Comparison of ENCODE assay signal across 20 mouse cellular contexts in genomic region chr8:66397811-66398210, GRCm38 (mm10).
DNase-seq lines count a peak whose midpoint lies in the region; ATAC-seq and TF ChIP-seq lines count a peak whose summit lies in the region.
"Had no signal": no experiment of that assay in that cellular context is flagged by ENCODE, and none has a peak within 500 bp of the region (broad histone marks: within the 10 kb centered on the region; RNA-seq: fewer than 3 reads in every experiment).

No protein-coding gene starts in this region.

- H3K9me3 ChIP-seq in CH12.LX (replicated peaks; ENCODE audit: low read length) (no peaks in the 10 kb centered on the region), ES-E14 (ENCODE audit: control insufficient read depth, insufficient read depth, low read depth, low read length) (no peaks in the 10 kb centered on the region)
- H3K9me3 ChIP-seq in forebrain, postnatal 0 days (ENCODE audit: low read length), result no peaks in the 10 kb centered on the region
- H3K9me3 ChIP-seq: G1E had no signal

- no peaks in the 10 kb centered on the region for H3K79me2 ChIP-seq in CH12.LX (replicated peaks; ENCODE audit: control insufficient read depth, extremely low read depth, insufficient read depth, poor library complexity, severe bottlenecking)

- in situ Hi-C loops in CH12.LX (cut with MboI; ENCODE audit: low pct_ligation_motif_present, low pct_unique_long_range_greater_than_20kb, low sequenced_read_pairs) (no loop called here), ES-E14 (cut with MboI; ENCODE audit: low sequenced_read_pairs in 2 of 2, unreplicated experiment in 2 of 2) (no loop called here)

- TF ChIP-seq POLR2A in CH12.LX (IDR thresholded peaks at IDR 0.05; ENCODE audit: low read depth, low read length), result no peak

- H3K27ac ChIP-seq in CH12.LX (ENCODE audit: insufficient read depth, low read depth), result no peak overlapping the region
- H3K27ac ChIP-seq in ES-E14 (ENCODE audit: insufficient read depth, low read depth, low read length, poor library complexity, severe bottlenecking), result no peak overlapping the region
- H3K27ac ChIP-seq in forebrain, postnatal 0 days (ENCODE audit: low read depth, low read length), result no peak overlapping the region

- H3K4me2 ChIP-seq in CH12.LX (ENCODE audit: insufficient read depth, low read depth, poor library complexity, severe bottlenecking), result no peak overlapping the region
- H3K4me2 ChIP-seq in forebrain, postnatal 0 days (ENCODE audit: low read depth), result no peak overlapping the region

- no peak overlapping the region for H3K9ac ChIP-seq in CH12.LX (ENCODE audit: insufficient read depth, low read depth)
- no peak overlapping the region for H3K9ac ChIP-seq in ES-E14 (ENCODE audit: insufficient read depth, low read depth, low read length, poor library complexity, severe bottlenecking)
- no peak overlapping the region for H3K9ac ChIP-seq in forebrain, postnatal 0 days

- H3K36me3 ChIP-seq in CH12.LX (replicated peaks in 1 of 2; ENCODE audit: control insufficient read depth in 1 of 2, insufficient read depth in 1 of 2, low read length in 1 of 2), result no peaks in the 10 kb centered on the region
- H3K36me3 ChIP-seq in ES-E14 (ENCODE audit: control insufficient read depth, insufficient read depth, low read length, poor library complexity, severe bottlenecking), result no peaks in the 10 kb centered on the region
- no peaks in the 10 kb centered on the region for H3K36me3 ChIP-seq in forebrain, postnatal 0 days (ENCODE audit: insufficient read depth)
- H3K36me3 ChIP-seq: G1E had no signal

- TF ChIP-seq EP300 in CH12.LX (IDR thresholded peaks at IDR 0.05; ENCODE audit: low read length), result no peak

- H3K4me3 ChIP-seq in CH12.LX (replicated peaks in 1 of 3; ENCODE audit: low read depth in 2 of 3, low read length in 2 of 3, poor library complexity in 1 of 3) (no peak overlapping the region), ES-E14 (ENCODE audit: insufficient read depth in 1 of 2, low read depth in 1 of 2, low read length in 2 of 2, poor library complexity in 1 of 2, severe bottlenecking in 1 of 2) (no peak overlapping the region)
- no peak overlapping the region for H3K4me3 ChIP-seq in forebrain, postnatal 0 days (ENCODE audit: low read depth, low read length)

- peaks cover 0 to 3% of the 10 kb centered on the region in 2 experiments; a peak in 2 of 4 replicates for H3K4me1 ChIP-seq in CH12.LX (ENCODE audit: control insufficient read depth in 1 of 2, insufficient read depth in 2 of 2)
- H3K4me1 ChIP-seq in ES-E14 (ENCODE audit: control insufficient read depth in 2 of 2, insufficient read depth in 2 of 2, low read length in 2 of 2, poor library complexity in 1 of 2), result no peaks in the 10 kb centered on the region
- no peaks in the 10 kb centered on the region for H3K4me1 ChIP-seq in forebrain, postnatal 0 days (ENCODE audit: insufficient read depth)

- dilution Hi-C loops in CH12.LX (cut with MboI; ENCODE audit: extremely low pct_ligation_motif_present, extremely low pct_unique_long_range_greater_than_20kb, low sequenced_read_pairs), result no loop called here

- no peaks in the 10 kb centered on the region for H3K27me3 ChIP-seq in CH12.LX (replicated peaks)
- no peaks in the 10 kb centered on the region for H3K27me3 ChIP-seq in forebrain, postnatal 0 days (ENCODE audit: insufficient read depth, low read length)

- DNase-seq in CH12.LX (ENCODE audit: extremely low read depth) (no peak), ES-E14 (ENCODE audit: low read depth, low spot score) (no peak)
- DNase-seq in forebrain, postnatal 0 days, result no peak
- DNase-seq in kidney, postnatal 10 days, result no peak
- DNase-seq: adrenal gland, adult 2 months; adrenal gland, adult 8-10 months; adrenal gland, postnatal 10 days; adrenal gland, postnatal 14 days; adrenal gland, postnatal 25 days; adrenal gland, postnatal 36 days; B cell, adult 2 months; cerebellum, adult 11 months; cerebellum, adult 11-12 months; cerebellum, adult 18-20 months; cerebellum, adult 2 months; cerebellum, adult 8-10 months had no signal

- no peak for TF ChIP-seq CTCF in CH12.LX (conservative IDR thresholded peaks at IDR 0.05 in 1 of 2, IDR thresholded peaks at IDR 0.05 in 1 of 2; ENCODE audit: low read depth in 2 of 2, low read length in 2 of 2)
- TF ChIP-seq CTCF in forebrain, postnatal 0 days (IDR thresholded peaks at IDR 0.05; ENCODE audit: low read depth), result no peak

- TF ChIP-seq RAD21 in CH12.LX (IDR thresholded peaks at IDR 0.05; ENCODE audit: low read depth, low read length), result no peak

- no peak for ATAC-seq in forebrain, postnatal 0 days
- ATAC-seq: activated CD4-positive, CD25-positive, alpha-beta regulatory T cell, adult 4 months; CD4-positive, CD25-positive, alpha-beta regulatory T cell, adult 4 months; Patski had no signal

TF ChIP-seq in CH12.LX, 34 proteins besides CTCF, POLR2A, EP300 and RAD21:
- TF ChIP-seq NELFE (IDR thresholded peaks at IDR 0.05; ENCODE audit: low read depth, low read length) (no peak), JUN (IDR thresholded peaks at IDR 0.05; ENCODE audit: insufficient read depth, low read depth, low read length) (no peak), PAX5 (IDR thresholded peaks at IDR 0.05; ENCODE audit: low read length) (no peak), MAFK (IDR thresholded peaks at IDR 0.05; ENCODE audit: insufficient replicate concordance, low read length) (peak; percentile 86)

TF ChIP-seq in ES-E14, 5 proteins besides CTCF, POLR2A, EP300 and RAD21:
- TF ChIP-seq ZC3H11A (IDR thresholded peaks at IDR 0.05; ENCODE audit: borderline replicate concordance, low read depth, low read length) (no peak), MAFK (IDR thresholded peaks at IDR 0.05; ENCODE audit: insufficient read depth, low read depth, low read length) (peak; percentile 80)
